Mouse (Mus musculus): ENCODE results near the gene Duox1.
"Not testable (repeated sequence)": the region's sequence is repeated elsewhere in the genome, so short reads cannot be mapped to it uniquely, and the experiment has no call there.

The Duox1 gene

GRCm38 (mm10) chr2:122312722-122313417, 2.6 kb upstream of the Duox1 start:
- peak; percentile 62 to 82 for DNase-seq

GRCm38 (mm10) chr2:122313536-122313935, 1.9 kb upstream of the Duox1 start, which contains the start of gene Duoxa1:
TSS of gene Duoxa1 (minus strand) at chr2:122313730.
- no peak for DNase-seq

GRCm38 (mm10) chr2:122317384-122317783, 1.9 kb downstream of the Duox1 start:
- DNase-seq, result no peak

- peak; percentile 40 to 76 for DNase-seq
Measured at GRCm38 (mm10) chr2:122323960-122324359, 8.5 kb downstream of the Duox1 start.

- DNase-seq, result no peak
Measured at GRCm38 (mm10) chr2:122324586-122324985, 9.1 kb downstream of the Duox1 start.

- no peak for DNase-seq
Measured at GRCm38 (mm10) chr2:122325361-122325760, 9.9 kb downstream of the Duox1 start.

- no peak for DNase-seq
Measured at GRCm38 (mm10) chr2:122327986-122328385, 12.5 kb downstream of the Duox1 start.

GRCm38 (mm10) chr2:122330317-122330716, 14.8 kb downstream of the Duox1 start:
- DNase-seq, result not testable (repeated sequence)

GRCm38 (mm10) chr2:122332222-122332621, 16.8 kb downstream of the Duox1 start:
- no peak for DNase-seq

GRCm38 (mm10) chr2:122334170-122334569, 18.7 kb downstream of the Duox1 start:
- no peak for DNase-seq

- no peak for DNase-seq
Measured at GRCm38 (mm10) chr2:122337291-122337690, 21.8 kb downstream of the Duox1 start.

GRCm38 (mm10) chr2:122345106-122345893, 29.8 kb downstream of the Duox1 start:
- no peak for DNase-seq

GRCm38 (mm10) chr2:122346164-122346563, 30.7 kb downstream of the Duox1 start:
- not testable (repeated sequence) for DNase-seq

- peak in 1 of 2 experiments; percentile 13 for DNase-seq
Measured at GRCm38 (mm10) chr2:122347257-122347656, 31.8 kb downstream of the Duox1 start.

- DNase-seq, result peak; percentile 89 to 93
Measured at GRCm38 (mm10) chr2:122348531-122349131, 33.2 kb downstream of the Duox1 start.

- DNase-seq, result peak in 1 of 2 experiments; percentile 10
Measured at GRCm38 (mm10) chr2:122349136-122349785, 33.8 kb downstream of the Duox1 start.

GRCm38 (mm10) chr2:122351156-122351930, 35.9 kb downstream of the Duox1 start:
- no peak for DNase-seq

GRCm38 (mm10) chr2:122351931-122352329, 36.5 kb downstream of the Duox1 start:
- peak; percentile 70 to 71 for DNase-seq

- no peak for DNase-seq
Measured at GRCm38 (mm10) chr2:122352992-122353391, 37.5 kb downstream of the Duox1 start.

GRCm38 (mm10) chr2:122353765-122354164, 38.3 kb downstream of the Duox1 start:
- no peak for DNase-seq

- DNase-seq, result peak; percentile 65 to 83
Measured at GRCm38 (mm10) chr2:122354191-122354929, 38.9 kb downstream of the Duox1 start.

Measured in kidney, postnatal 25 days (tissue).